Mouse (Mus musculus) kidney, adult 2 months (tissue): Measurements from ENCODE around the gene Izumo1r. TPM values are rescaled to one million over a fixed set of nuclear protein-coding genes. Genes with fewer than 3 reads are reported as not detected.

Source experiments
- DNase-seq: peaks from one replicate; pipeline ENCODE4 v3.0.0; 2021
- H3K27ac ChIP-seq: fragments of 200-500 bp; 2 replicates; pipeline ENCODE4 v1.5.1; 2012; ENCODE audit warnings: low read depth, low read length, control low read depth, inconsistent platforms; ENCODE audit not compliant: insufficient read depth
- H3K27me3 ChIP-seq: fragments of 200-500 bp; replicated peaks from 2 replicates; pipeline ENCODE4 v1.6.1; 2012; ENCODE audit warnings: mild to moderate bottlenecking, moderate library complexity, low read length, inconsistent platforms; ENCODE audit not compliant: control insufficient read depth, insufficient read depth
- H3K36me3 ChIP-seq: fragments of 200-500 bp; 2 replicates; pipeline ENCODE4 v1.6.1; 2012; ENCODE audit warnings: mild to moderate bottlenecking, moderate library complexity, low read length, inconsistent platforms; ENCODE audit not compliant: control insufficient read depth, insufficient read depth
- H3K4me1 ChIP-seq: fragments of 200-500 bp; 2 replicates; pipeline ENCODE4 v1.6.1; 2011; ENCODE audit warnings: low read length; ENCODE audit not compliant: control insufficient read depth, insufficient read depth
- H3K4me3 ChIP-seq: fragments of 200-500 bp; 2 replicates; pipeline ENCODE4 v1.5.1; 2011; ENCODE audit warnings: mild to moderate bottlenecking, low read depth, low read length, control low read depth; ENCODE audit not compliant: insufficient read depth
- CTCF ChIP-seq: fragments of 200-500 bp; conservative IDR thresholded peaks from 2 replicates; pipeline ENCODE4 v1.5.1; 2011; ENCODE audit warnings: low read depth, mild to moderate bottlenecking, control low read depth, low read length, moderate library complexity, mixed read lengths; ENCODE audit not compliant: insufficient read depth, insufficient read length
- POLR2A ChIP-seq: fragments of 200-500 bp; IDR thresholded peaks from one replicate; pipeline ENCODE4 v1.6.1; 2011; ENCODE audit warnings: low read depth, low read length, control low read depth
- WGBS: fragments of 180-500 bp; shearing (Covaris S2); methylation state at CpG from one replicate; pipeline ENCODE4 v1.1.7; 2018; 5-methylcytosine and 5-hydroxymethylcytosine counted together
- polyA plus RNA-seq: library from polyadenylated mRNA; depleted of rRNA; stranded (reverse); fragments of >200 nt; gene quantifications from 2 replicates; pipeline ENCODE4 v1.2.3, GENCODE M21; 2012

The Izumo1r gene
- polyA plus RNA-seq, 1 experiment = 2.8 TPM

- no peak for DNase-seq
- H3K4me3 ChIP-seq = no peak overlapping the region
- no peaks in the 10 kb centered on the region for H3K36me3 ChIP-seq
- no peaks in the 10 kb centered on the region for H3K27me3 ChIP-seq
- no peaks in the 10 kb centered on the region for H3K4me1 ChIP-seq
- H3K27ac ChIP-seq = no peak overlapping the region
- 72% methylated on average over 1 of the region's 1 CpGs for WGBS
- TF ChIP-seq POLR2A = no peak
- TF ChIP-seq CTCF = no peak
Measured at GRCm38 (mm10) chr9:14937308-14937707, 33.6 kb upstream of the Izumo1r start.

- no peaks in the 10 kb centered on the region for H3K27me3 ChIP-seq
- 65% methylated on average over 2 of the region's 2 CpGs for WGBS
- H3K36me3 ChIP-seq = no peaks in the 10 kb centered on the region
- H3K27ac ChIP-seq = no peak overlapping the region
- no peak for DNase-seq
- H3K4me3 ChIP-seq = no peak overlapping the region
- TF ChIP-seq CTCF (no peak), POLR2A (no peak)
- H3K4me1 ChIP-seq = no peaks in the 10 kb centered on the region
Measured at GRCm38 (mm10) chr9:14934851-14935250, 31.1 kb upstream of the Izumo1r start.

- Histone ChIP-seq H3K4me3 (no peak overlapping the region), H3K27ac (no peak overlapping the region), H3K27me3 (no peaks in the 10 kb centered on the region), H3K36me3 (no peaks in the 10 kb centered on the region), H3K4me1 (no peaks in the 10 kb centered on the region)
- DNase-seq = no peak
- 40% methylated on average over 7 of the region's 7 CpGs for WGBS
- TF ChIP-seq CTCF = no peak
- TF ChIP-seq POLR2A = no peak
Measured at GRCm38 (mm10) chr9:14931943-14932342, 28.2 kb upstream of the Izumo1r start.

GRCm38 (mm10) chr9:14931211-14931610, 27.5 kb upstream of the Izumo1r start:
- H3K27ac ChIP-seq = no peak overlapping the region
- no peak for TF ChIP-seq CTCF
- no peak for TF ChIP-seq POLR2A
- WGBS = 74% methylated on average over 8 of the region's 8 CpGs
- H3K36me3 ChIP-seq = no peaks in the 10 kb centered on the region
- no peak overlapping the region for H3K4me3 ChIP-seq
- H3K27me3 ChIP-seq = no peaks in the 10 kb centered on the region
- no peaks in the 10 kb centered on the region for H3K4me1 ChIP-seq
- no peak for DNase-seq

GRCm38 (mm10) chr9:14926593-14926992, 22.8 kb upstream of the Izumo1r start:
- Histone ChIP-seq H3K27me3 (no peaks in the 10 kb centered on the region), H3K4me3 (no peak overlapping the region), H3K4me1 (no peaks in the 10 kb centered on the region), H3K36me3 (no peaks in the 10 kb centered on the region), H3K27ac (no peak overlapping the region)
- WGBS = 18% methylated on average over 1 of the region's 1 CpGs
- DNase-seq = no peak
- TF ChIP-seq CTCF (no peak), POLR2A (no peak)

GRCm38 (mm10) chr9:14923625-14924024, 19.9 kb upstream of the Izumo1r start:
- no peaks in the 10 kb centered on the region for H3K27me3 ChIP-seq
- TF ChIP-seq CTCF (no peak), POLR2A (no peak)
- no peak overlapping the region for H3K27ac ChIP-seq
- H3K36me3 ChIP-seq = no peaks in the 10 kb centered on the region
- no peak overlapping the region for H3K4me3 ChIP-seq
- H3K4me1 ChIP-seq = no peaks in the 10 kb centered on the region
- WGBS = 77% methylated on average over 4 of the region's 4 CpGs
- DNase-seq = no peak

GRCm38 (mm10) chr9:14921971-14922560, 18.3 kb upstream of the Izumo1r start:
- Histone ChIP-seq H3K4me3 (no peak overlapping the region), H3K27ac (no peak overlapping the region), H3K27me3 (no peaks in the 10 kb centered on the region), H3K36me3 (no peaks in the 10 kb centered on the region), H3K4me1 (no peaks in the 10 kb centered on the region)
- WGBS = 59% methylated on average over 1 of the region's 1 CpGs
- no peak for DNase-seq
- TF ChIP-seq CTCF (no peak), POLR2A (no peak)
